Mouse (Mus musculus) midbrain, postnatal 0 days (tissue): ENCODE measurements around the gene Snai3. TPM values are rescaled to one million over a fixed set of nuclear protein-coding genes. Genes with fewer than 3 reads are reported as not detected.
A peak's percentile ranks its signal among the peaks of the same experiment; 100 is the strongest.

ENCODE experiments used
- ATAC-seq: fragments of 200-750 bp; cut with Nextera tagmentation; 2 replicates; pipeline ENCODE4 v1.8.0; 2017; ENCODE audit warnings: moderate number of reproducible peaks, mild to moderate bottlenecking, moderate TSS enrichment, moderate library complexity; ENCODE audit not compliant: low FRiP score
- DNase-seq: peaks from one replicate; pipeline ENCODE4 v3.0.0-alpha.2; 2015; ENCODE audit warnings: low spot score
- H3K27ac ChIP-seq: fragments of 300-500 bp; sonication (generic); 2 replicates; pipeline ENCODE4 v1.5.1; 2014; ENCODE audit warnings: low read depth, mild to moderate bottlenecking, low read length, mixed read lengths
- H3K27me3 ChIP-seq: fragments of 300-500 bp; sonication (generic); 2 replicates; pipeline ENCODE4 v1.6.1; 2014; ENCODE audit warnings: low read length, control low read depth, mixed read lengths; ENCODE audit not compliant: insufficient read depth
- H3K36me3 ChIP-seq: fragments of 300-500 bp; sonication (generic); 2 replicates; pipeline ENCODE4 v1.6.1; 2014; ENCODE audit warnings: low read length, control low read depth, mixed read lengths; ENCODE audit not compliant: insufficient read depth
- H3K4me1 ChIP-seq: fragments of 300-500 bp; sonication (generic); 2 replicates; pipeline ENCODE4 v1.6.1; 2014; ENCODE audit warnings: mild to moderate bottlenecking, control low read depth, antibody characterized with exemption, low read length, mixed read lengths; ENCODE audit not compliant: insufficient read depth
- H3K4me2 ChIP-seq: fragments of 300-500 bp; sonication (generic); 2 replicates; pipeline ENCODE4 v1.6.1; 2014; ENCODE audit warnings: low read depth, mild to moderate bottlenecking, low read length, mixed read lengths; ENCODE audit not compliant: poor library complexity, severe bottlenecking
- H3K4me3 ChIP-seq: fragments of 300-500 bp; sonication (generic); 2 replicates; pipeline ENCODE4 v1.5.1; 2014; ENCODE audit warnings: low read depth, mild to moderate bottlenecking, low read length, moderate library complexity
- H3K9ac ChIP-seq: fragments of 300-500 bp; sonication (generic); replicated peaks from 2 replicates; pipeline ENCODE4 v1.6.1; 2014; ENCODE audit warnings: mild to moderate bottlenecking, low read length, moderate library complexity, mixed read lengths; ENCODE audit not compliant: poor library complexity, severe bottlenecking
- H3K9me3 ChIP-seq: fragments of 300-500 bp; sonication (generic); 2 replicates; pipeline ENCODE4 v1.6.1; 2016; ENCODE audit warnings: low read length, control low read depth
- CTCF ChIP-seq: IDR thresholded peaks from 2 replicates; pipeline ENCODE4 v1.5.1; 2016; ENCODE audit warnings: antibody characterized with exemption, mild to moderate bottlenecking
- WGBS: fragments of 180-500 bp; shearing (Covaris S2); extraction: QIAGEN DNeasy Blood & Tissue Kit; methylation state at CpG from one replicate; pipeline ENCODE4 v1.1.7; 2014; 5-methylcytosine and 5-hydroxymethylcytosine counted together
- polyA plus RNA-seq: library from polyadenylated mRNA; unstranded; fragments of >200 nt; fragmentation: Nextera tagmentation; extraction: Ambion mirVana; gene quantifications from 2 replicates; pipeline ENCODE4 v1.2.1, GENCODE M21; 2015
- total RNA-seq: library from RNA; depleted of rRNA; stranded (reverse); fragments of >200 nt; gene quantifications from 2 replicates; pipeline ENCODE4 v1.2.3, GENCODE M21; 2014

The Snai3 gene
- total and polyA plus RNA-seq, 2 experiments from 2014 or later: not detected

GRCm38 (mm10) chr8:122452154-122452553 lies 8.4 kb downstream of the Snai3 start:
- H3K36me3 ChIP-seq: no peaks in the 10 kb centered on the region
- H3K4me2 ChIP-seq: no peak overlapping the region
- H3K27me3 ChIP-seq: no peaks in the 10 kb centered on the region
- no peak overlapping the region for H3K9ac ChIP-seq
- H3K27ac ChIP-seq: no peak overlapping the region
- DNase-seq: no peak
- TF ChIP-seq CTCF: no peak
- no peaks in the 10 kb centered on the region for H3K9me3 ChIP-seq
- ATAC-seq: no peak
- H3K4me1 ChIP-seq: no peaks in the 10 kb centered on the region
- no peak overlapping the region for H3K4me3 ChIP-seq
- 92% methylated on average over 10 of the region's 10 CpGs for WGBS

- no peaks in the 10 kb centered on the region for H3K36me3 ChIP-seq
These were observed 9.3 kb downstream of the Snai3 start for GRCm38 (mm10) chr8:122451161-122451703.

GRCm38 (mm10) chr8:122445203-122445602 lies 15.3 kb downstream of the Snai3 start:
- peak overlapping the region; percentile 76 for H3K4me2 ChIP-seq
- no peaks in the 10 kb centered on the region for H3K9me3 ChIP-seq
- peak overlapping the region; percentile 86; the same call in 1 of the 2 replicates for H3K27ac ChIP-seq
- 62% methylated on average over 3 of the region's 3 CpGs for WGBS
- no peak for ATAC-seq
- H3K4me3 ChIP-seq: no peak overlapping the region
- H3K4me1 ChIP-seq: peaks cover 13% of the 10 kb centered on the region; the same call in 1 of the 2 replicates
- no peak for DNase-seq
- no peaks in the 10 kb centered on the region for H3K36me3 ChIP-seq
- H3K9ac ChIP-seq: 0 out of 2 replicates have a peak overlapping the region, but pooled peaks have one; percentile 13
- no peaks in the 10 kb centered on the region for H3K27me3 ChIP-seq
- peak; percentile 28 for TF ChIP-seq CTCF

More at GRCm38 (mm10) chr8:122451161-122451703, 9.3 kb downstream of the Snai3 start:
- Histone ChIP-seq H3K9ac (no peak overlapping the region), H3K9me3 (no peaks in the 10 kb centered on the region), H3K27me3 (no peaks in the 10 kb centered on the region), H3K4me2 (no peak overlapping the region), H3K4me3 (no peak overlapping the region), H3K4me1 (no peaks in the 10 kb centered on the region), H3K27ac (no peak overlapping the region)
- ATAC-seq (no peak), DNase-seq (no peak)
- 81% methylated on average over 7 of the region's 7 CpGs for WGBS
- TF ChIP-seq CTCF: no peak

GRCm38 (mm10) chr8:122444058-122444748 lies 16.3 kb downstream of the Snai3 start:
- Histone ChIP-seq H3K4me2 (peak overlapping the region; percentile 76), H3K4me1 (peaks cover 13% of the 10 kb centered on the region; the same call in 1 of the 2 replicates), H3K27me3 (no peaks in the 10 kb centered on the region), H3K36me3 (peaks cover 8% of the 10 kb centered on the region; the same call in 1 of the 2 replicates), H3K9ac (peak overlapping the region; percentile 64), H3K9me3 (no peaks in the 10 kb centered on the region), H3K4me3 (peak overlapping the region; percentile 74), H3K27ac (peak overlapping the region; percentile 86)
- 6% methylated on average over 19 of the region's 19 CpGs for WGBS
- peak; percentile 38; the same call in 1 of the 2 replicates for ATAC-seq
- TF ChIP-seq CTCF: no peak
- peak; percentile 94 for DNase-seq

- peak; percentile 50 for TF ChIP-seq CTCF
- peak within 1 kb of the TSS; percentile 73 for H3K9ac ChIP-seq
- H3K4me1 ChIP-seq: peaks cover 13% of the 10 kb centered on the region; the same call in 1 of the 2 replicates
- H3K4me3 ChIP-seq: peak within 1 kb of the TSS; percentile 74
- peak within 1 kb of the TSS; percentile 96 for H3K4me2 ChIP-seq
- DNase-seq (peak; percentile 100), ATAC-seq (peak; percentile 98)
- no peaks in the 10 kb centered on the region for H3K9me3 ChIP-seq
- H3K27me3 ChIP-seq: no peaks in the 10 kb centered on the region
- peaks cover 10% of the 10 kb centered on the region; the same call in 1 of the 2 replicates for H3K36me3 ChIP-seq
- H3K27ac ChIP-seq: peak within 1 kb of the TSS; percentile 86
- WGBS: under 1% methylated on average over 47 of the region's 47 CpGs
These were observed 17.1 kb downstream of the Snai3 start, which contains the start of gene Mvd for GRCm38 (mm10) chr8:122443262-122444006. TSS of gene Mvd (minus strand) at chr8:122443422.
